Mouse (Mus musculus) left cerebral cortex, postnatal 14 days (tissue): ENCODE results near the gene Gm11541. TPM values are rescaled to one million over a fixed set of nuclear protein-coding genes. Genes with fewer than 3 reads are reported as not detected.
A peak's percentile ranks its signal among the peaks of the same experiment; 100 is the strongest.
"Not testable (repeated sequence)": the region's sequence is repeated elsewhere in the genome, so short reads cannot be mapped to it uniquely, and the experiment has no call there.

Experiments used
- DNase-seq, 2 experiments: peaks; one replicate each; pipeline ENCODE4 v3.0.0; 2021 to 2022; ENCODE audit warnings: low spot score in 2 of 2, mixed read lengths in 1 of 2
- intact Hi-C: fragments of 180-260 bp; cut with DNase I; formaldehyde crosslinking; loops from one replicate; pipeline ENCODE4 v1.15.1; 2025
- total RNA-seq, 2 experiments: library from RNA; stranded (reverse); gene quantifications; 2 replicates each; pipeline ENCODE4 v1.2.3; 2021

The Gm11541 gene
- total RNA-seq, 2 experiments from 2014 or later: not detected

DNA sequence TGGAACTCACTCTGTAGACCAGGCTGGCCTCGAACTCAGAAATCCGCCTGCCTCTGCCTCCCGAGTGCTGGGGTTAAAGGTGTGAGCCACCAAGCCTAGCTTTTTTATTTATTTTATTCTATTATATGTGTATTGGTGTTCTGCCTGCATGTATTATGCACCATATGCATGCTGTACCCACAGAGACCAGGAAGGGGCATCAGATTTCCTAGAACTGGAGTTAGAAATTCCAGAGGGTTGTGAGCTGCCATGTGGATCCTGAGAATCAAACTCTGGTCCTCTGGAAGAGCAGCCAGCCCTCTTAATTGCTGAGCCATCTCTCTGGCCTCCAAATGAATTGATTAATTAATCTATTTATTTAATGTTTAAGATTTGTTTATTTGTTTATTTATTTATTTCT, 4.9 kb downstream of the Gm11541 start:
- intact Hi-C loops: no loop called here
- no peak for DNase-seq

DNA sequence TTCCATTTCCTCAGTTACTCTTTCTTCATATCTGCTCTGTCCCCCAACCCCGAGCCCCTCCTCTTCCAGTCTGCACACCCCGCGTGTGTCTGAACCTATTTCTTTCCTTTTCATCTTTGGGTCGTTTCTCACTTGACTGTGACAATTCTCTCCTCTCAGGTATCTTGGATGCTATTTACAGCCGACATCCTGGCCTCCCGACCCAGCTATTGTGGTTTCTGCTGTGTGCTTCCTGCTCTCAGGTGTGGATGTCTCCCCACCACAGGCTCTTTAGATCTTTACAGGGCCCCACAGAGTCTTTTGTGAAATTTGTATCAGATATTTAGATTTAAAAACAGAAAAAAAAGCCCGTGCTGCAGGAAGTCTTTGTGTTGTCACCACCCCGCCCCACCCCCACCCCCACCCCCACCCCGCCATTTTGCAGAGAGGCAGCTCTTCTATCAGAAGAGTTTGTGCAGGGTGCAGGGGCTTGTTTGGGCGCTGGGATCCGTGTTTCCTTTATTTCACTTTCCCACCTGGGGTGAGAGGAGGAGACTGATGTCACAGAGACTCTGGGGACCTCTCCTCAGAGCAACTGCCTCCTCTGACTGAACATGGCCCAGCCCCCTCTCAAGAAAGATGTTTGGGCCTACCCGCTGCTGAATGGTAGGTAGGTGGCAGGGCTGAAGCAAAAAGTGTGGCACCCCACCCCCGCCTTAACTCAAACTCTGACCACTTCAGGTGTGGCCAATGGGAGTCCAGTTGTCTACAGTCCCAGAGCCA, 6.4 kb downstream of the Gm11541 start:
- no peak for DNase-seq
- intact Hi-C loops: no loop called here

DNA sequence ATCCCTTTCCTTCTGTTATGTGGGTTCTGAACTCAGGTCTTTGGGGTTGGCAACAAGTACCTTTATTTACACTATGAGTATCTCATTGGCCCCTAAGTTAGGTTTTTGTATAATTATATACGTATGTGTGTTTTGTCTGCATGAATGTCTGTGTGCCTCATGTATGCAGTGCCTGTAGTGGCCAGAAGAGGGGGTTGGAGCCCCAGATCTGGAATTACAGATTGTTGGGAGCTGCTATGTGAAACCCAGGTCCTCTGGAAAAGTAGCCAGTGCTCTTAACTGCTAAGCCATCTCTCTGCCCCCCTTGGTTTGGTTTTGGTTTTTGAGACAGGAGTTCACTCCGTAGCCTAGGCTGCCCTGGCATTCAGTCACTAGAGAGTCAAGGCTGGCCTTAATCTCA, 7.2 kb downstream of the Gm11541 start:
- no peak for DNase-seq
- intact Hi-C loops: no loop called here

DNA sequence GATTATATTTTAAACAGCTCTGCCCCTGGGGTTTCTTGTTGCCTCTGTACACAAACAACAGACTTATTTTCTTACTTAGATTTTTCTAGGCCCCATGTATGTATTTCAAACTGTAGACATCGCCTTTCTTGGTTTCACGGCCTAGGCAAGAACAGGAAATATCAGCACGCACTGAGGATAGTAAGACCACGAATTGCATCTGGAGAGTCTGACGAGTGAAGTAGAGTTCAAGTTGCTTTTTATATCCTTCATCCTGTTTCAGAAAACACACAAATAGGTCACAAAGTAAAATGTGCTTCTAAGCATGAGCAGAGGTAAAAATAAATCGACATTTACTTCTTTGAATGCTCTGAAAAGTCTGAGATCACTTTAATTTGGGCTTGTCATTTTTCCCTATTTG, 8.8 kb downstream of the Gm11541 start:
- intact Hi-C loops: no loop called here
- no peak for DNase-seq

DNA sequence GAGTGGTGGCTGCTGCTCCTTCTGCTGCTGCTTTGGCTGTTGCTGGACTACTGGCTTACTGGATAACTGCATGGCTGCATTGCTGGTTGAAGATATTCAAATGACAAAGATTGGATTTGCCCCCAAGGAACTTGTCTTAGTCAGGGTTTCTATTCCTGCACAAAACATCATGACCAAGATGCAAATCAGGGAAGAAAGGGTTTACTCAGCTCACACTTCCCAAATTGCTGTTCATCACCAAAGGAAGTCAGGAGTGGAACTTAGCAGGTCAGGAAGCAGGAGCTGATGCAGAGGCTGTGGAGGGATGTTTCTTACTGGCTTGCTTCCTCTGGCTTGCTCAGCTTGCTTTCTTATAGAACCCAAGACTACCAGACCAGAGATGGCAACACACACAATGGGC, 11.8 kb downstream of the Gm11541 start:
- intact Hi-C loops: not testable (repeated sequence)

DNA sequence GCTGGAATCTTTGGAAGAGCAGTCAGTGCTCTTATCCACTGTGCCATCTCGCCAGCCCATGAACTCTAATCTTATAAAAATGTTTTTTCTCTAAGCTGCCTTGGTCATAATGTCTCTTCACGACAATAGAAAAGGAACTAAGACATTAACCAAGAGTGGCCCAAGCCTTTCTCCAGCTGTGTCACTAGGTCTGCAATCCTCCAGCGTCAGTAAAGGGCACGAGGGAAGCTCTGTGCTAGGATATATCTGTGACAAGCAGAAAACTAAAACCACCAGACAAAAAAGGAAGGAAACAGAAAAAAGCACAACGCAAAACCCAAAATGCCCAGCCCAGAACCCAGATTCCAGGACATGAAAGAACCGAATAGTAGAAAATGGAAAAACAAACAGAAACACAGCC, 17.1 kb downstream of the Gm11541 start:
- no peak for DNase-seq
- intact Hi-C loops: no loop called here

More for the DNA sequence above, 11.8 kb downstream of the Gm11541 start:
- DNase-seq: not testable (repeated sequence)

DNA sequence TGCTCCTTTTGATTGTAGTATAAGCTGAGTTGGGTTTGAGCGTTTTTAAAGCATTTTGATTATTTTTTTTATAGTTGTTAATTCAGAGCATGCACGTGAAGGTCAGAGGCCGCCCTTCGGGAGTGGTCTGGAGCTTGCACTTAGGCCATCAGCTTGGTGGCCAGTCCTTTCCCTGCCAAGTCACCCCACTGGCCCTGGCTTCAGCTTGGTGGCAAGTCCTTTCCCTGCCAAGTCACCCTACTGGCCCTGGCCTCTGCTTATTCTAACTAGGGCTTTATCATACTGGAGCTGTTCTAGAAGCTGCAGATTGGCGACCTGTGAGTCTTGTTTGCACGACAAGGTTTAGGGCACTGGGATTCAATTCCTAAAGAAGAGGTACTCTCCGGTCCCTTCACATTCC, 21.9 kb downstream of the Gm11541 start:
- no peak for DNase-seq
- intact Hi-C loops: no loop called here

DNA sequence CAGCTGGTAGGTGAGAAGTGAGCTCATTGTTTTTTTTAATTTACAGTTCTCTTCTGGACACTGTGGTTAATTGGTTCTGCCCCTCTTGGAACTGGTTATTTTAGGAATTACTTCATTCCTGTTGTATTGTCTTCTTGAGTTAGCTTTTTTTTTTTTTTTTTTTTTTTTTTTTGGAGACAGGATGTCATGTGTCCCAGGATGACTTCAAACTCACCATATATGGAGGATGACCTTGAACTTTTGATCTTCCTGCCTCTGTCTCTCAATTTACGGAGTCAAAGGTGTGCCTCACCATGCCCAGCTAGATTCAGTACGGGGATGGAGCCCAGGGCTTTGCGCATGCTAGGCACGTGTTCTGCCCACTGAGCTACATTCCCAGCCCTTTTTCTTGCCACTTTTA, 22.7 kb downstream of the Gm11541 start:
- intact Hi-C loops: no loop called here
- no peak for DNase-seq

DNA sequence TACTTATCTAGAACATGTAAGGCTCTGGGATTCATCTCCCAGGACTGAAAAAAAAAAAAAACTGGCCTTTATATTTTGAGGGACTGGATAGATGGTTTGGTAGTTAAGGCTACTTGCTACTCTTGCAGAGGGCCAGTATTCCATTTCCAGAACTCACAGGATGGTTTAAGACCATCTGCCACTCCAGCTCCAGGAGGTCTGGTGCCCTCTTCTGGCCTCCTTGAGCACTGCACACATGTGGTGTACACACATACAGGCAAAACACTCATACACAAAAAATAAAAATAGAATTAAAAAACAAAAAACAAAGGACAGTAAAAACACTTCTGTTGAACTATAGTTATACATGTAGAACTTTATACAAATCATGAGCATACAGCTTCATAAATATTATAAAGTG, 23.7 kb downstream of the Gm11541 start:
- DNase-seq: no peak
- intact Hi-C loops: no loop called here

DNA sequence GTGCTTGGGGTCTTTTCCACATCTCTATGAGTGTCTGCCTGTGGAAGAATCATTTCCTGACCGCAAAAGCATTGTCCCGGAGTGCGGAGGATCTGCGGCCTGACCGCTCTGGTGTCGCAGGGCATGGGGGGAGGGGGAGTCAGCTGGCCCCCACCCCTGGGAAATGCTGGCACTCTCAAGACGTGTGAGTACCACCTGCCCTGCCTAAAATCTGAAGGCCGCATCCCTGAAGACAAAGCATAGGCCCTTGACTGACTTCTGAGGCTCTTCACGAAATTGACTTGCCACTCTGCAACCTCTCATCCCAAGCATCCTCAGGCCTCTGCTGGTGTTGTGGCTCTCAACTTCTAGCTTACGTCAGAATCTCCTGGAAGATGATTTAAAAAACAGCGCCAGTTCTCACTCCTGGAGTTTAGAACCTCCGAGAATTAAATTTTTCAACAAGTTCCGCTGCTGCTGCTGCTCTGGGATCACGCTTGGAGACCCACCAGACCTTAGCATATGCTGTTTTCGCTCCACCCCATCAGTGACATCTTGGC, 26.6 kb downstream of the Gm11541 start:
- DNase-seq: peak in 1 of 2 experiments; percentile 32
- intact Hi-C loops: no loop called here

DNA sequence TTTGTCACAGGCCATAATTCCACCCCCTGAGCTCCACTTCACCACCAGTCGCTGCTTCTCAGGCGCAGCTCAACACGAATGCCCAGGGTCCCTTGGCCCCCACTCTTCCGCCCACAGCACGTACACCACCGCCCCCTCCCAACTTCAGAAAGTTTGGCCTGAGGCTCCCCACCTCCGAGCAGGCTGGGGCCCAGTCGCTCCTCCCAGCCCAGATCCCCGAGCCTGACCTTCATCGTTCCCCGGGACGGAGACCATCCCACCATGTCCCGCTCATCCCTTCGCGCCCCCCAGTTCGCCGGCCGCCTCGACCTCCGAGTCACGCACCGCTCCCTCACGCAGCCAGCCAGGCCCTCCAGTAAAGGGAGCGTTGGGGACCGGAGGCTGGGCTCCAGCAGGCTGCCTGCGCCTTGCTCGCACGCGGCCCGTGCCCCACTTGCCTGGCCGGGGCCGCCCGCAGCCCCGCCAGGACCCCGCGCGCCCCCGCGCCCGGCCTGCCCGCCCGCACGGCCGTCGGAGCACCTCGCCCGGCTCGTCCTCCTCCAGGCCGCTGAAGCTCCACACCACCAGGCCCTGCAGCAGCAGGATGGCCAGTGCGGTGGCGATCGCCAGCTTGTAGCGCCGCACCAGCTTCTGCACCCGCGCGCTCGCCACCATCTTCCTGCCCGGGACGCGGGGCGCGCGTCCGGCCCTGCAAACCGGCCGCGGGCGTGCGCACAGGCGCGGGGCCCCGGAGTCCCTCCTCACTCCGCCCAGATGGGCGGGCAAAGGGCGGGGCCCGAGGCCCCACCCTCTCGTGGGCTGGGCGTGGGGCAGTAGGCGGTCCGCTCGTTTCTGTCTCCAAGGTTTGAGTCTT, 27.3 kb downstream of the Gm11541 start, which contains the start of gene Xylt2:
Gene Xylt2 (minus strand): TSS at position 762 of the 853 bp plus-strand sequence.
- intact Hi-C loops: no loop called here
- DNase-seq: peak; percentile 88 to 90

DNA sequence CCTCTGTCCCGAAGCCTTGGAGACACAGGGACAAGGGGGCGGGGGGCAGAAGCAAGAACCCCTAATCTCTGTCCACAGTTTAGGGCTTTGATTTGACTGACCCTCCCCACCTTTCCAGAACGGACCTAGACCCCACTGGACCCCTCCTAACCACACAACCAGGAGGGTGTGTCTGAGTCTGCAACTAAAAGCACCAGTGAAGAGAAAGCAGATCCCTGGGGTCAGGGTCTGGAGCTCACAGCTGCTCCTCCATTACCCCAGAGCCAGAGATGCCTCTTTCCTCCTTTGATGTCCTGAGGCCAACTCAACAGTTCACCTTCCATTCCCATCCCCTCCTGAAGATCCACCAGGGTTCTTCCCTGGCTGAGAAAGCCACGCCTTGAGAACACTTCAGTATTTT, 28.0 kb downstream of the Gm11541 start:
- no peak for DNase-seq
- intact Hi-C loops: no loop called here

DNA sequence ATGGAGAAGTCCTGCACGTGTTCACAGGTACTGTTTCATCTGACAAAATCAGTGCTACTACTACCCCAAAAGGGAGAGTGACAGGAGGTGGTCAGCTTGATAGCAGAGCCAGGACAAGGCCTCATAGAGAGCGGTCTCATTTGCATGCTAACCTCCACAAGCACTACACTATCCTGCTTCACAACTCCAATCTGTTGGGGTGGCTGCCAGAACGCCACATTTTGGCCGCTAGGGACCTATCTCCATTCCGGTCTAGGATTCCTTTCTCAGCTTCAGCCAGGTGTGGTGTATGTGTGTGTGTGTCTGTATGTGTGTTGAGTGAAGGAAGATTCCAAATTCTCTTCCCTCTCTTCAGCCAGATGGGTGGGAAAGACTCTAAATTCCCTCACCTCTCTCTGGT, 28.9 kb downstream of the Gm11541 start:
- no peak for DNase-seq
- intact Hi-C loops: no loop called here

DNA sequence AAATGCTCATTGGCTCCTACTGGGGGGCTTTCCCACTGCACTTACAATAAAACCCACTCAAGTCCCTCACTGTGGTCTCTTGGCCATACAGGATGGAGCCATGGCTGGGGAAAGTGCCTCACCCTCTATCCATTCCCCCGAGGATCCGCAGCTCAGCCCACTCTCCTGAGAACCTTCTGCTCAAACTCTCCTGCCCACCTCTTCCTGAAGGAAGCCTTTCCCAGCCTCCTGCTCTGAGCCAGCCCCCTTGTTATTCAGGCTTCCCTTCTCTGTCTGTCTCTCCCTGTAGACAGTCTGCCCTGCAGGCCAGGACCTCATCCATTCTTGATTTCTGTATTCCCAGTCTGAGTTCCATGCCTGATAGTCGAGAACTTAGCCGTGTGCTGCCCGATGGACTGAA, 29.3 kb downstream of the Gm11541 start:
- intact Hi-C loops: no loop called here
- DNase-seq: no peak

DNA sequence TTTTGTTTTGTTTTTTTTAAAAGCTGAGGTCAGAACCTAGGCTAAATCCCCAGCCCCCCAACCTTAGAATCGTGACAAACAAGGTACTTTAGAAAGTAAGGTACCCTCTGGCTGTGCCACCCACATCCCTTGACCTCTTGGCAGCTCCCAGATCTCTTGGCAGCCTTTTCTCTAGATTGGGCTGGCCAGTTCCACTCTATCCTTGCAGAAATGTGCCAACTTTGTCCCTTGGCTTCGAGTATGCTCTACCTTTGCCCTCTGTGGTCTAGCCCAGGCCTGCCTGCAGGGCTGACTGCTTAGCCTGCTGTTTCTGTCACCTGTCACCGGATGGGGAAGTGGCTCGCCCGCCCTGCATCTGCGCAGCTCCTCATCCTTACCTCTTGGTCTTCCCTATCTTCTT, 39.0 kb downstream of the Gm11541 start:
- DNase-seq: no peak

DNA sequence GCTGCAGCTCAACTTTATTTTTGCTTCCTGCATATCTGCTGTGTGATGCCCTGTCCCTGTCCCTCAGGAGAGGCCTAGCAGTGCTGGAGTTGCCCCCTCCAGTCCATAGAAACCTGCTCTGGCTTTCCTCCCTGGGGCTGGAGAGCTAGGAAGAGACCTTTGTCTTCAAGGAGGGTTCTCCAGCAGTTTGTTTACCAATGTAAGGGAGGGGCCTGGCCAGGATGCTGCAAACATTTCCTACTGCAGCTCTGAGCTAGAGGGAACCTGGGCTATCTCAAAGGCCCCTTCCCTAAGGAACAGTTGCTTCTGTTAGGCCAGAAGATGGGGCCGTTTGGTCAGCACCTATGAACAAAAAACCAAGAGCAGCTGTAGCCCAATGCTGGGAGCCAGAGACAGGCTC, 43.0 kb downstream of the Gm11541 start:
- no peak for DNase-seq
- intact Hi-C loops: no loop called here

More for the DNA sequence above, 39.0 kb downstream of the Gm11541 start:
- intact Hi-C loops: no loop called here

DNA sequence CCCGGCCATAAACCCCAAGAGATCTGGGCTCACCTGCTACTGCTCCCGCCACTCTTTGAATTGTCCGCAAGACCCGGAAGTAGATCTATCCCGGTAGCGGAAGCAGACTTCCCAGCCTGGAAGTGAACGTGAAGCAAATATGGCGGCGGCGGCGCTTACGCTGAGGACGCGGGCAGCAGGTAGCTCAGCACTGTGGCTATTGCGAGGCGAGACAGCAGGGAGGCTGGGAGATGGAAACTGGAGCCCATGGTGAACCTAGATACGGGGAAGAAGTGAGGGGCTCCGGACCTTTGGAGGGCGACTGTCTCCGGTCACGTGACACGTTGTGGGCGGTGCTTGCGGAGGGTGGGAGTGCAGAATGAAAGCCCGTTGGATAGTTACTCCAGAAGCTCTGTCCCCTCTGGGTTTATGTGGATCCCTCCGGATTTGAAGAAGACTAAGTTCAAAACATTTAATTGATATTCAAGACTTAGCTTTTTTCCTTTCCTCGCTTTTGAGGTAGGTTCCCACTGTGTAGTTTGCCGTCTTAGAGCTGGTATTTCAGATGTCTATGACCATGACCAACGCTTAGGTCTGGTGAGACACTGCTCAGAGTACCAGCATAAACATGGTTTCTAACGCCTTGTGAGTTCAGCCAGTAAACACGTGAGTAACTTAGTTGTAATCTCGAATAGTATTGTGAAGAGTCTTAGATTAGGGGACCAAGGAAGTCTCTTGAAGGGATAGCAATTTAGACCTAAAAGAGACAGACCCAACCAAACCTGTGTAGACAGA, 50.4 kb downstream of the Gm11541 start, which contains the start of the genes Mrpl27 and Eme1:
Gene Mrpl27 (plus strand): TSS at position 105 of the 774 bp plus-strand sequence.
Gene Eme1 (minus strand): TSS at position 302 of the 774 bp plus-strand sequence.
- intact Hi-C loops: no loop called here

DNA sequence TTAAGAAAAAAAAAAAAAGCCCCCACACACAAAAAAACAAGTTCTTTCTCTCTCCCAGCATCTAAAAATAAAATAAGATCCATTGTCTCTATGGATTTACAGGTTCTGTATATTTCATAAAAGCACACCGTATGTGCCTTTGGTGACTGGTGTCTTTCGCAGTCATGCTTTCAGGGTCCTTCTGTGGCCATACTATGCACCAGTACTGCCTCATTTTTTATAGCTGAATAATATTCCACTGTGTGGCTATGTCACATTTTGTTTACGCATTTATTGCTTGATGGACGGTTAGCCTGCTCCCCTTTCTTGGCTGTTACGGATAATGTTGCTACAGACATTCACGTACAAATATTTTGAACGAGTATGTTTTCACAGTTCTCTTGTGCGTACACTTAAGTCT, 51.3 kb downstream of the Gm11541 start:
- no peak for DNase-seq
- intact Hi-C loops: no loop called here

More for the DNA sequence above, 50.4 kb downstream of the Gm11541 start, which contains the start of the genes Mrpl27 and Eme1:
- DNase-seq: peak; percentile 80 to 85

DNA sequence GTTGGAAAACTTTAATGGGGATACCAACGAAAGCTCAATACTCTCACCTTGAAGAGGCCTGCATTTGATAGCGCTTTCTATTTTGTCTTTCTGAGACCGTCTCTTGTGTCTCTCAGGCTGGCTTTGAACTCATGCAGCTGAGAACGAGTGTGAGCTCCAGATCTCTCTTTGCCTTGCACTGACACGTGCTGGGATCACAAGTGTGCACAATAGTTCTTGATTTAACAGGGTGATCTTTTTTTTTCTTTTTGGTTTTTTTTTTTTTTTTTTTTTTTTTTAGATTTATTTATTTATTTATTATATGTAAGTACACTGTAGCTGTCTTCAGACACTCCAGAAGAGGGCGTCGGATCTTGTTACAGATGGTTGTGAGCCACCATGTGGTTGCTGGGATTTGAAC, 53.1 kb downstream of the Gm11541 start:
- DNase-seq, intact Hi-C loops: not testable (repeated sequence)
